Mouse (Mus musculus): ENCODE results near the gene Scnm1.

DNA sequence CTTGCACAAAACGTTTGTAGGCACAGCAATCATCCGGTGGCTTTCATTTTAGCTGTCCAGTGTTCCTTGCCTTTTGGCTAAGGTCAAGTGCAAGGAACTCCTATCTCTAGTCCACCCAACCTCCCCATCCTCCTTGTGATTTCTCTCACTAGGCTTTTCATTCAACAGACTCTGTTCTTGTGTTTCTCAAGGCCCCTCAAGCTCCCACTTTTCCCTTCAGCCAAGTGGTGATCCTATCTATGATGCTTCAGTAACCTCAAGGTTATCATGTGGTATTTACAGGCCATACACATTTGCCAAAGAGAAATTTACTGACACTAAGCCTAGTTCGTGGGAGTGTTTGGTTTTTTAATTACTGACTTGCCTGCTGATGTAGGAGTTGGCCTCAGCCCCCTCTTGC is 46.1 kb upstream of the Scnm1 start:
- TF ChIP-seq POLR2A (IDR thresholded peaks at IDR 0.05; ENCODE audit: borderline replicate concordance, extremely low read depth, insufficient read depth, insufficient read length, poor library complexity, severe bottlenecking) (no peak), CTCF (IDR thresholded peaks at IDR 0.05; ENCODE audit: borderline replicate concordance, extremely low read depth, insufficient read depth, insufficient read length) (no peak)
